Mouse (Mus musculus) adrenal gland, adult 18-20 months (tissue): Measurements from ENCODE around the gene Rpp14. TPM values are rescaled to one million over a fixed set of nuclear protein-coding genes. Genes with fewer than 3 reads are reported as not detected.

ENCODE experiments used
- DNase-seq, 2 experiments: peaks; one replicate each; pipeline ENCODE4 v3.0.0; 2021 to 2022; ENCODE audit warnings: low spot score in 2 of 2
- total RNA-seq, 2 experiments: library from RNA; stranded (reverse); gene quantifications; 1 replicate in 1 of 2; 2 replicates in 1 of 2; pipeline ENCODE4 v1.2.3; 2021

Gene Rpp14
- total RNA-seq, 2 experiments from 2014 or later, result 37.5 to 48.9 TPM

GRCm38 (mm10) chr14:8056076-8056475 is 24.1 kb upstream of the Rpp14 start:
- DNase-seq, result no peak

GRCm38 (mm10) chr14:8059938-8060337 is 20.2 kb upstream of the Rpp14 start:
- no peak for DNase-seq

- DNase-seq, result no peak
Observed at GRCm38 (mm10) chr14:8062076-8062475, 18.1 kb upstream of the Rpp14 start.

- DNase-seq, result no peak
Observed at GRCm38 (mm10) chr14:8062537-8063301, 17.4 kb upstream of the Rpp14 start.

- DNase-seq, result no peak
Observed at GRCm38 (mm10) chr14:8063835-8064785, 16.1 kb upstream of the Rpp14 start.

- DNase-seq, result no peak
Observed at GRCm38 (mm10) chr14:8080718-8081117, 551 bp downstream of the Rpp14 start.

- DNase-seq, result no peak
Observed at GRCm38 (mm10) chr14:8082949-8083348, 2.8 kb downstream of the Rpp14 start.

- DNase-seq, result no peak
Observed at GRCm38 (mm10) chr14:8089016-8089415, 8.8 kb downstream of the Rpp14 start.

GRCm38 (mm10) chr14:8092573-8092972 is 12.4 kb downstream of the Rpp14 start:
- DNase-seq, result no peak

- peak in 1 of 2 experiments; percentile 46 for DNase-seq
Observed at GRCm38 (mm10) chr14:8093427-8093826, 13.3 kb downstream of the Rpp14 start.

- DNase-seq, result no peak
Observed at GRCm38 (mm10) chr14:8094931-8095561, 14.9 kb downstream of the Rpp14 start.

- DNase-seq, result peak in 1 of 2 experiments; percentile 29
Observed at GRCm38 (mm10) chr14:8095562-8095950, 15.4 kb downstream of the Rpp14 start.

GRCm38 (mm10) chr14:8097978-8098686 is 18.0 kb downstream of the Rpp14 start, which contains the start of gene Pxk:
Pxk (plus strand) TSS chr14:8098211.
- DNase-seq, result peak; percentile 93 to 94

GRCm38 (mm10) chr14:8098687-8098995 is 18.5 kb downstream of the Rpp14 start:
- DNase-seq, result no peak

- DNase-seq, result no peak
Observed at GRCm38 (mm10) chr14:8099561-8100021, 19.4 kb downstream of the Rpp14 start.

GRCm38 (mm10) chr14:8101886-8102285 is 21.7 kb downstream of the Rpp14 start:
- no peak for DNase-seq

- DNase-seq, result no peak
Observed at GRCm38 (mm10) chr14:8102676-8103075, 22.5 kb downstream of the Rpp14 start.

- no peak for DNase-seq
Observed at GRCm38 (mm10) chr14:8108047-8108446, 27.9 kb downstream of the Rpp14 start.

GRCm38 (mm10) chr14:8108976-8109375 is 28.8 kb downstream of the Rpp14 start:
- no peak for DNase-seq

- DNase-seq, result no peak
Observed at GRCm38 (mm10) chr14:8111545-8111944, 31.4 kb downstream of the Rpp14 start.

GRCm38 (mm10) chr14:8112036-8112435 is 31.9 kb downstream of the Rpp14 start:
- no peak for DNase-seq
